ENCODE assay signal across 10 mouse cellular contexts in the genomic region with DNA sequence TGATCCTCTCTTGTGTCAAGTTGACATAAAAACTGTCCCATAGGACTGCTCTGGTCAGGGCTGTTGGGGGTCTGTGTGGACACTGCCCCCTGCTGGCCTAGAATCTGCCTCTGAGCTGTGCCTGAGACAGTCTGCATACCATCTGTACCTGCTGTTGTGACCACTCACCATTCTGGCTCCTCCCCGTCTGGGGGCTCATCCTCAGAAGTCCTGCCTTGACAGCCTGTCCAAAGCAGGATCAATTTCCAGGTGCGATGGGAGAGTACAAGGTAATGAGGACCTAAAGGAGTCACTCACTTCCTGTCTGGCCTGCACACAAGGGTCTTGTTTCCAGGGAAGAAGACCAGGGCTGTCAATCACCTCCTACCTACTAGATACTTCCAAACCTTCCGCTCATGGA. TPM values are rescaled to one million over a fixed set of nuclear protein-coding genes. Genes with fewer than 3 reads are reported as not detected.
DNase-seq lines count a peak whose midpoint lies in the region; ATAC-seq and TF ChIP-seq lines count a peak whose summit lies in the region.
"Had no signal": no experiment of that assay in that cellular context is flagged by ENCODE, and none has a peak within 500 bp of the region (broad histone marks: within the 10 kb centered on the region; RNA-seq: fewer than 3 reads in every experiment).

No protein-coding gene starts in this region.

- ATAC-seq in frontal cortex, adult (ENCODE audit: low TSS enrichment), result 0 out of 2 replicates have a peak, but pooled peaks have one; percentile 38
- ATAC-seq in heart, postnatal 0 days (ENCODE audit: insufficient read depth, low read depth), result peak; percentile 52
- ATAC-seq in limb, embryonic 13.5 days (ENCODE audit: low FRiP score, low read depth), result no peak
- ATAC-seq in midbrain, embryonic 14.5 days (ENCODE audit: low FRiP score, low TSS enrichment), result peak; percentile 65
- ATAC-seq in stomach, postnatal 0 days (ENCODE audit: low FRiP score, low TSS enrichment), result 0 out of 2 replicates have a peak, but pooled peaks have one; percentile 30

- no peak for TF ChIP-seq EP300 in ES-Bruce4 (IDR thresholded peaks at IDR 0.05; ENCODE audit: insufficient read depth, low read depth, low read length)
- no peak for TF ChIP-seq EP300 in heart, postnatal 0 days (IDR thresholded peaks at IDR 0.05; ENCODE audit: low read depth)
- no peak for TF ChIP-seq EP300 in stomach, postnatal 0 days (optimal IDR thresholded peaks at IDR 0.05)

- H3K4me2 ChIP-seq in heart, postnatal 0 days (ENCODE audit: low read depth, low read length), result no peak overlapping the region
- H3K4me2 ChIP-seq in limb, embryonic 13.5 days (replicated peaks), result no peak overlapping the region
- H3K4me2 ChIP-seq in midbrain, embryonic 14.5 days (ENCODE audit: low read length), result no peak overlapping the region
- H3K4me2 ChIP-seq in stomach, postnatal 0 days (replicated peaks; ENCODE audit: low read depth), result no peak overlapping the region
- H3K4me2 ChIP-seq: limb, embryonic 15.5 days had no signal

- no peaks in the 10 kb centered on the region for H3K27me3 ChIP-seq in ES-Bruce4 (ENCODE audit: control insufficient read depth, insufficient read depth, low read length, poor library complexity, severe bottlenecking)
- no peaks in the 10 kb centered on the region for H3K27me3 ChIP-seq in heart, postnatal 0 days (ENCODE audit: control insufficient read depth, insufficient read depth, low read length)
- no peaks in the 10 kb centered on the region for H3K27me3 ChIP-seq in limb, embryonic 13.5 days
- no peaks in the 10 kb centered on the region for H3K27me3 ChIP-seq in midbrain, embryonic 14.5 days (ENCODE audit: control insufficient read depth, insufficient read depth, low read length)
- H3K27me3 ChIP-seq in stomach, postnatal 0 days (ENCODE audit: control insufficient read depth, insufficient read depth, low read length), result no peaks in the 10 kb centered on the region
- H3K27me3 ChIP-seq: limb, embryonic 15.5 days; Patski had no signal

- H3K4me1 ChIP-seq in ES-Bruce4 (ENCODE audit: control insufficient read depth, insufficient read depth, low read length), result no peaks in the 10 kb centered on the region
- 0 out of 2 replicates have a peak, but pooled peaks cover 3% of the 10 kb centered on the region for H3K4me1 ChIP-seq in heart, postnatal 0 days (ENCODE audit: control insufficient read depth, insufficient read depth)
- peaks cover 16% of the 10 kb centered on the region for H3K4me1 ChIP-seq in limb, embryonic 13.5 days
- no peaks in the 10 kb centered on the region for H3K4me1 ChIP-seq in midbrain, embryonic 14.5 days (ENCODE audit: control insufficient read depth, insufficient read depth, low read length)
- no peaks in the 10 kb centered on the region for H3K4me1 ChIP-seq in stomach, postnatal 0 days (replicated peaks; ENCODE audit: control insufficient read depth, insufficient read depth)

- no peaks in the 10 kb centered on the region for H3K9me3 ChIP-seq in ES-Bruce4 (replicated peaks; ENCODE audit: control insufficient read depth, insufficient read depth, low read length, poor library complexity, severe bottlenecking)
- H3K9me3 ChIP-seq in heart, postnatal 0 days (replicated peaks; ENCODE audit: control insufficient read depth, low read length), result no peaks in the 10 kb centered on the region
- H3K9me3 ChIP-seq in limb, embryonic 13.5 days, result no peaks in the 10 kb centered on the region
- H3K9me3 ChIP-seq in midbrain, embryonic 14.5 days (ENCODE audit: control insufficient read depth, low read length), result no peaks in the 10 kb centered on the region
- no peaks in the 10 kb centered on the region for H3K9me3 ChIP-seq in stomach, postnatal 0 days (ENCODE audit: control insufficient read depth, low read length)
- H3K9me3 ChIP-seq: limb, embryonic 15.5 days had no signal

- no peak overlapping the region for H3K4me3 ChIP-seq in ES-Bruce4 (ENCODE audit: low read depth, low read length)
- no peak overlapping the region for H3K4me3 ChIP-seq in heart, postnatal 0 days (ENCODE audit: low read depth, low read length)
- H3K4me3 ChIP-seq in limb, embryonic 13.5 days, result no peak overlapping the region
- no peak overlapping the region for H3K4me3 ChIP-seq in midbrain, embryonic 14.5 days (replicated peaks; ENCODE audit: low read depth, low read length)
- no peak overlapping the region for H3K4me3 ChIP-seq in stomach, postnatal 0 days (ENCODE audit: low read depth, low read length)
- H3K4me3 ChIP-seq: limb, embryonic 15.5 days had no signal

- TF ChIP-seq CTCF in ES-Bruce4 (IDR thresholded peaks at IDR 0.05; ENCODE audit: low read depth, low read length), result peak; percentile 93
- peak; percentile 53 for TF ChIP-seq CTCF in heart, postnatal 0 days (IDR thresholded peaks at IDR 0.05; ENCODE audit: low read depth)
- TF ChIP-seq CTCF in stomach, postnatal 0 days (IDR thresholded peaks at IDR 0.05; ENCODE audit: low read depth), result peak; percentile 78

- 61% methylated on average over 3 of the region's 3 CpGs for WGBS in heart, postnatal 0 days
- 59% methylated on average over 3 of the region's 3 CpGs for WGBS in limb, embryonic 13.5 days
- 67% methylated on average over 3 of the region's 3 CpGs for WGBS in midbrain, embryonic 14.5 days
- 71% methylated on average over 3 of the region's 3 CpGs for WGBS in stomach, postnatal 0 days

- H3K27ac ChIP-seq in ES-Bruce4 (ENCODE audit: insufficient read depth, low read length), result no peak overlapping the region
- no peak overlapping the region for H3K27ac ChIP-seq in heart, postnatal 0 days (ENCODE audit: low read depth)
- no peak overlapping the region for H3K27ac ChIP-seq in limb, embryonic 13.5 days
- no peak overlapping the region for H3K27ac ChIP-seq in midbrain, embryonic 14.5 days (replicated peaks; ENCODE audit: low read depth, low read length)
- H3K27ac ChIP-seq in stomach, postnatal 0 days (replicated peaks), result no peak overlapping the region
- H3K27ac ChIP-seq: limb, embryonic 15.5 days had no signal

- DNase-seq in frontal cortex, postnatal 14 days (ENCODE audit: low spot score in 2 of 2), result no peak
- DNase-seq in cerebellum, postnatal 10 days, result peak; percentile 69 to 72
- no peak for DNase-seq in heart, postnatal 0 days (ENCODE audit: low spot score)
- DNase-seq in midbrain, embryonic 14.5 days, result peak; percentile 61
- DNase-seq in stomach, postnatal 0 days (ENCODE audit: low spot score), result peak; percentile 69

- no peak overlapping the region for H3K9ac ChIP-seq in ES-Bruce4 (ENCODE audit: low read depth, poor library complexity, severe bottlenecking)
- no peak overlapping the region for H3K9ac ChIP-seq in heart, postnatal 0 days (replicated peaks; ENCODE audit: low read depth, low read length)
- H3K9ac ChIP-seq in limb, embryonic 13.5 days, result peak overlapping the region; percentile 25; the same call in 1 of the 2 replicates
- H3K9ac ChIP-seq in midbrain, embryonic 14.5 days (replicated peaks; ENCODE audit: low read length), result no peak overlapping the region
- no peak overlapping the region for H3K9ac ChIP-seq in stomach, postnatal 0 days (ENCODE audit: low read length)
- H3K9ac ChIP-seq: limb, embryonic 15.5 days had no signal

- TF ChIP-seq POLR2A in ES-Bruce4 (IDR thresholded peaks at IDR 0.05; ENCODE audit: insufficient read depth, low read length), result no peak

- no peaks in the 10 kb centered on the region for H3K36me3 ChIP-seq in ES-Bruce4 (ENCODE audit: control insufficient read depth, insufficient read depth, low read length, poor library complexity, severe bottlenecking)
- no peaks in the 10 kb centered on the region for H3K36me3 ChIP-seq in heart, postnatal 0 days (replicated peaks; ENCODE audit: control insufficient read depth, insufficient read depth, low read length)
- peaks cover 18% of the 10 kb centered on the region; the same call in 1 of the 2 replicates for H3K36me3 ChIP-seq in limb, embryonic 13.5 days
- H3K36me3 ChIP-seq in midbrain, embryonic 14.5 days (ENCODE audit: control insufficient read depth, insufficient read depth, low read length), result peaks cover 6% of the 10 kb centered on the region
- H3K36me3 ChIP-seq in stomach, postnatal 0 days (ENCODE audit: control insufficient read depth, insufficient read depth, low read length), result 0 out of 2 replicates have a peak, but pooled peaks cover 2% of the 10 kb centered on the region

RNA-seq across cellular contexts. Expression of gene Morn1, which starts 8.2 kb away (rescaled TPM):
- 11.6 and 13.0 TPM in 2 replicates for polyA plus RNA-seq in ES-Bruce4 (2011; ENCODE audit: insufficient read depth, insufficient read length, low read depth, missing spikeins)
- total RNA-seq in heart, postnatal 0 days (2014; rRNA removed; ENCODE audit: low replicate concordance), result 5.7 TPM in 1 of 2 replicates, not detected in the other
- 1.8 and 2.4 TPM in 2 replicates for polyA plus RNA-seq in heart, postnatal 0 days (2015; fragmentation: Nextera tagmentation; extraction: Ambion mirVana)
- 4.9 and 7.5 TPM in 2 replicates for polyA plus RNA-seq in limb, embryonic 13.5 days (2015; fragmentation: Nextera tagmentation; extraction: Ambion mirVana)
- 6.0 and 6.4 TPM in 2 replicates for polyA plus RNA-seq in midbrain, embryonic 14.5 days (2014; fragmentation: Nextera tagmentation; extraction: Ambion mirVana)
- polyA plus RNA-seq in stomach, postnatal 0 days (2015; fragmentation: Nextera tagmentation; extraction: Ambion mirVana), result 3.2 and 3.6 TPM in 2 replicates

RNA-seq across cellular contexts. Expression of gene Rer1, which starts 8.4 kb away (rescaled TPM):
- polyA plus RNA-seq in ES-Bruce4 (2011; ENCODE audit: insufficient read depth, insufficient read length, low read depth, missing spikeins), result 74.9 and 82.5 TPM in 2 replicates
- 96.1 and 126 TPM in 2 replicates for total RNA-seq in heart, postnatal 0 days (2014; rRNA removed; ENCODE audit: low replicate concordance)
- polyA plus RNA-seq in heart, postnatal 0 days (2015; fragmentation: Nextera tagmentation; extraction: Ambion mirVana), result 116 and 123 TPM in 2 replicates
- 147 and 149 TPM in 2 replicates for polyA plus RNA-seq in limb, embryonic 13.5 days (2015; fragmentation: Nextera tagmentation; extraction: Ambion mirVana)
- 139 and 148 TPM in 2 replicates for polyA plus RNA-seq in midbrain, embryonic 14.5 days (2014; fragmentation: Nextera tagmentation; extraction: Ambion mirVana)
- 182 and 185 TPM in 2 replicates for polyA plus RNA-seq in stomach, postnatal 0 days (2015; fragmentation: Nextera tagmentation; extraction: Ambion mirVana)

RNA-seq across cellular contexts. Expression of gene Pex10, which starts 27.7 kb away (rescaled TPM):
- polyA plus RNA-seq in ES-Bruce4 (2011; ENCODE audit: insufficient read depth, insufficient read length, low read depth, missing spikeins), result 15.4 and 17.7 TPM in 2 replicates
- 16.5 and 16.6 TPM in 2 replicates for total RNA-seq in heart, postnatal 0 days (2014; rRNA removed; ENCODE audit: low replicate concordance)
- polyA plus RNA-seq in heart, postnatal 0 days (2015; fragmentation: Nextera tagmentation; extraction: Ambion mirVana), result 17.3 and 18.4 TPM in 2 replicates
- 22.3 and 22.6 TPM in 2 replicates for polyA plus RNA-seq in limb, embryonic 13.5 days (2015; fragmentation: Nextera tagmentation; extraction: Ambion mirVana)
- 6.0 and 10.0 TPM in 2 replicates for polyA plus RNA-seq in midbrain, embryonic 14.5 days (2014; fragmentation: Nextera tagmentation; extraction: Ambion mirVana)
- 10.3 and 10.5 TPM in 2 replicates for polyA plus RNA-seq in stomach, postnatal 0 days (2015; fragmentation: Nextera tagmentation; extraction: Ambion mirVana)

RNA-seq across cellular contexts. Expression of gene Plch2, which starts 38.0 kb away (rescaled TPM):
- 2.6 and 4.2 TPM in 2 replicates for polyA plus RNA-seq in ES-Bruce4 (2011; ENCODE audit: insufficient read depth, insufficient read length, low read depth, missing spikeins)
- 0.15 TPM in 1 of 2 replicates, not detected in the other for total RNA-seq in heart, postnatal 0 days (2014; rRNA removed; ENCODE audit: low replicate concordance)
- 0.05 and 0.30 TPM in 2 replicates for polyA plus RNA-seq in heart, postnatal 0 days (2015; fragmentation: Nextera tagmentation; extraction: Ambion mirVana)
- 3.6 and 4.1 TPM in 2 replicates for polyA plus RNA-seq in limb, embryonic 13.5 days (2015; fragmentation: Nextera tagmentation; extraction: Ambion mirVana)
- 12.1 and 13.0 TPM in 2 replicates for polyA plus RNA-seq in midbrain, embryonic 14.5 days (2014; fragmentation: Nextera tagmentation; extraction: Ambion mirVana)
- 15.4 and 18.3 TPM in 2 replicates for polyA plus RNA-seq in stomach, postnatal 0 days (2015; fragmentation: Nextera tagmentation; extraction: Ambion mirVana)

Comparison
In these comparisons a context has a peak if more than half of its experiments do, and no peak if none do; other contexts are left out.
1. DNase-seq: peak in cerebellum, postnatal 10 days (2 of 2), midbrain, embryonic 14.5 days (single experiment) and stomach, postnatal 0 days (single experiment); none in frontal cortex, postnatal 14 days (0 of 2) and heart, postnatal 0 days (single experiment).
2. Peak in every context shown above with its lines, with median percentiles within 50 percentile points of each other: CTCF ChIP-seq.